Mouse (Mus musculus) bone marrow macrophage, adult 2 months (primary cell): ENCODE measurements around the gene D17H6S53E.

Experiments
- CTCF ChIP-seq: IDR thresholded peaks from 2 replicates; pipeline ENCODE4 v1.5.1; 2012; ENCODE audit warnings: low read depth, mild to moderate bottlenecking, low read length, moderate library complexity
- POLR2A ChIP-seq: IDR thresholded peaks from 2 replicates; pipeline ENCODE4 v1.6.1; 2012; ENCODE audit warnings: mild to moderate bottlenecking, low read depth, low read length, borderline replicate concordance

- TF ChIP-seq POLR2A (0 out of 2 replicates have a peak, but pooled peaks have one; percentile 57), CTCF (no peak)
Measured at GRCm38 (mm10) chr17:35164568-35165450, 38.6 kb downstream of the D17H6S53E start, which contains the start of gene Prrc2a.
